Mouse (Mus musculus): Measurements from ENCODE around the gene Zfp189. TPM values are rescaled to one million over a fixed set of nuclear protein-coding genes. Genes with fewer than 3 reads are reported as not detected.
"Not testable (repeated sequence)": the region's sequence is repeated elsewhere in the genome, so short reads cannot be mapped to it uniquely, and the experiment has no call there.

Zfp189 gene
- polyA plus RNA-seq, 1 experiment from 2014 or later, result 9.0 TPM

- DNase-seq (ENCODE audit: low spot score) (no peak), ATAC-seq (replicated peaks; ENCODE audit: low FRiP score, low read depth) (no peak)
- no peak overlapping the region for H3K4me2 ChIP-seq (ENCODE audit: low read length)
- no peaks in the 10 kb centered on the region for H3K9me3 ChIP-seq (replicated peaks; ENCODE audit: low read length)
- peaks cover 25% of the 10 kb centered on the region for H3K36me3 ChIP-seq (ENCODE audit: insufficient read depth, low read length)
- H3K4me3 ChIP-seq (replicated peaks; ENCODE audit: low read depth, low read length), result no peak overlapping the region
- H3K27ac ChIP-seq, result no peak overlapping the region
- H3K4me1 ChIP-seq (replicated peaks; ENCODE audit: insufficient read depth, low read length), result no peaks in the 10 kb centered on the region
- no peak overlapping the region for H3K9ac ChIP-seq (ENCODE audit: low read depth, low read length)
- no peak for TF ChIP-seq CTCF (IDR thresholded peaks at IDR 0.05; ENCODE audit: low read depth)
- no peaks in the 10 kb centered on the region for H3K27me3 ChIP-seq (ENCODE audit: insufficient read depth, low read length)
- 77% methylated on average over 2 of the region's 2 CpGs for WGBS
Measured at GRCm38 (mm10) chr4:49509183-49509582, 11.8 kb upstream of the Zfp189 start.

DNA sequence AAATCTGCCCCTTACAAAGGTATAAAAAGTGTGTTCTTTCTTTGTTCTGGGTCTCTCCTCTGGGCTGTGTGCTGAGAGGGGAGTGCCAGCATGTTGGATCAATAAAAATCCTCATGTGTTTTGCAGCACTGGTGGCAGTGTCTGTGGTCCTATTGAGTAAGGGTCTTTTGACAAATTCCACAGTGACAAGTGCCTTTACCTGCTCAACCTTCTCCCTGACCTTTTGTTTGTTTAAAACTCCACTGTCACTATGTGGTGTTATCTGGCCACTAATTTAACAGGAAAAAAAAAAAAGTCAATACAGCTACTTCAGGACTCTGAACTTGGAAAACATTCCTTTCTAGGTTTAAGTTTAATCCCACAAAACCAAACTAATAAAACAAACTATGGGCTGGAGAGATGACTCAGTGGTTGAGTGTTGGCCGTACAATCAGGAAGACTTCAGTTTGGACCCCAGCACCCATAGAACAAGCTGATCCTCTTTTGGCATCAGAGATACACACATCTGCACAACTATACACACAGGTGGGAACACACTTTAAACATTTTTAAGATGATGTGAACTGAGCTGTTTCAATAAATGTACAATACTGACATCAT is 10.6 kb upstream of the Zfp189 start:
- H3K9ac ChIP-seq (ENCODE audit: low read depth, low read length); H3K27me3 ChIP-seq (ENCODE audit: insufficient read depth, low read length); ATAC-seq (replicated peaks; ENCODE audit: low FRiP score, low read depth); H3K4me2 ChIP-seq (ENCODE audit: low read length); H3K27ac ChIP-seq; DNase-seq (ENCODE audit: low spot score); H3K9me3 ChIP-seq (replicated peaks; ENCODE audit: low read length); H3K4me3 ChIP-seq (replicated peaks; ENCODE audit: low read depth, low read length); H3K4me1 ChIP-seq (replicated peaks; ENCODE audit: insufficient read depth, low read length): not testable (repeated sequence)
- WGBS, result 72% methylated on average over 1 of the region's 1 CpGs
- H3K36me3 ChIP-seq (ENCODE audit: insufficient read depth, low read length), result peaks cover 25% of the 10 kb centered on the region

- Histone ChIP-seq H3K36me3 (ENCODE audit: insufficient read depth, low read length) (peaks cover 25% of the 10 kb centered on the region), H3K9me3 (replicated peaks; ENCODE audit: low read length) (no peaks in the 10 kb centered on the region), H3K9ac (ENCODE audit: low read depth, low read length) (no peak overlapping the region), H3K27ac (no peak overlapping the region), H3K4me3 (replicated peaks; ENCODE audit: low read depth, low read length) (no peak overlapping the region), H3K4me1 (replicated peaks; ENCODE audit: insufficient read depth, low read length) (no peaks in the 10 kb centered on the region), H3K4me2 (ENCODE audit: low read length) (no peak overlapping the region), H3K27me3 (ENCODE audit: insufficient read depth, low read length) (no peaks in the 10 kb centered on the region)
- DNase-seq (ENCODE audit: low spot score) (no peak), ATAC-seq (replicated peaks; ENCODE audit: low FRiP score, low read depth) (no peak)
- TF ChIP-seq CTCF (IDR thresholded peaks at IDR 0.05; ENCODE audit: low read depth), result no peak
- 89% methylated on average over 4 of the region's 4 CpGs for WGBS
Measured at GRCm38 (mm10) chr4:49512636-49513035, 8.3 kb upstream of the Zfp189 start.

GRCm38 (mm10) chr4:49514441-49514840 is 6.5 kb upstream of the Zfp189 start:
- Histone ChIP-seq H3K9ac (ENCODE audit: low read depth, low read length) (no peak overlapping the region), H3K4me2 (ENCODE audit: low read length) (no peak overlapping the region), H3K9me3 (replicated peaks; ENCODE audit: low read length) (no peaks in the 10 kb centered on the region), H3K27ac (no peak overlapping the region), H3K4me1 (replicated peaks; ENCODE audit: insufficient read depth, low read length) (0 out of 2 replicates have a peak, but pooled peaks cover 3% of the 10 kb centered on the region), H3K36me3 (ENCODE audit: insufficient read depth, low read length) (peaks cover 25% of the 10 kb centered on the region), H3K27me3 (ENCODE audit: insufficient read depth, low read length) (no peaks in the 10 kb centered on the region), H3K4me3 (replicated peaks; ENCODE audit: low read depth, low read length) (no peak overlapping the region)
- 95% methylated on average over 6 of the region's 6 CpGs for WGBS
- ATAC-seq (replicated peaks; ENCODE audit: low FRiP score, low read depth), result no peak
- DNase-seq (ENCODE audit: low spot score), result no peak
- TF ChIP-seq CTCF (IDR thresholded peaks at IDR 0.05; ENCODE audit: low read depth), result no peak

GRCm38 (mm10) chr4:49519476-49519875 is 1.5 kb upstream of the Zfp189 start:
- peak; percentile 14 for DNase-seq (ENCODE audit: low spot score)
- no peak overlapping the region for H3K9ac ChIP-seq (ENCODE audit: low read depth, low read length)
- TF ChIP-seq CTCF (IDR thresholded peaks at IDR 0.05; ENCODE audit: low read depth), result peak; percentile 39; the same call in 1 of the 2 replicates
- peaks cover 3% of the 10 kb centered on the region; the same call in 1 of the 2 replicates for H3K4me1 ChIP-seq (replicated peaks; ENCODE audit: insufficient read depth, low read length)
- no peak overlapping the region for H3K4me3 ChIP-seq (replicated peaks; ENCODE audit: low read depth, low read length)
- H3K27me3 ChIP-seq (ENCODE audit: insufficient read depth, low read length), result no peaks in the 10 kb centered on the region
- WGBS, result 78% methylated on average over 5 of the region's 5 CpGs
- H3K27ac ChIP-seq, result no peak overlapping the region
- 0 out of 2 replicates have a peak, but pooled peaks cover 3% of the 10 kb centered on the region for H3K36me3 ChIP-seq (ENCODE audit: insufficient read depth, low read length)
- ATAC-seq (replicated peaks; ENCODE audit: low FRiP score, low read depth), result no peak
- peak overlapping the region; percentile 45; the same call in 1 of the 2 replicates for H3K4me2 ChIP-seq (ENCODE audit: low read length)
- H3K9me3 ChIP-seq (replicated peaks; ENCODE audit: low read length), result no peaks in the 10 kb centered on the region

DNA sequence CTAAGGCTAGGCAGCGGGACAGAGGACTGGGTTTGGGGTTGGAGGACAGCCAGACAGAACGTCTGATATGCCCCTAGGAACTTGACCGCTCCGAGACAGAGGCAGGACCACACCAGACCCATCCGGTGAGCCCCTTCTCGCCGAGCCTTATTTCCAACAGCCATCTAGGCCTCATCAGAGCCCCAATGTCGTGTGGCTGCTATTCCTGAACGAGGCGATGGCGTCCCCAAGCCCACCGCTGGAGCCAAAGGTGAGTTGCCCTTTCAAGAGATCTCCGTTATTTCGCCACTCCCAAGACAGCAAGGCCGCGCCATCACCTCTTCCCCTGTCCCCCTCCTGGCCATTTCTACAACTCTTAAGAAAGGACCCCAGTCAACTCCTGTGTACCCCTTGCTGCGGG is 370 bp downstream of the Zfp189 start:
- WGBS, result under 1% methylated on average over 17 of the region's 17 CpGs
- ATAC-seq (replicated peaks; ENCODE audit: low FRiP score, low read depth), result peak; percentile 34
- Histone ChIP-seq H3K9ac (ENCODE audit: low read depth, low read length) (peak overlapping the region; percentile 71), H3K4me2 (ENCODE audit: low read length) (peak overlapping the region; percentile 76), H3K4me3 (replicated peaks; ENCODE audit: low read depth, low read length) (peak overlapping the region; percentile 71), H3K9me3 (replicated peaks; ENCODE audit: low read length) (no peaks in the 10 kb centered on the region), H3K27me3 (ENCODE audit: insufficient read depth, low read length) (no peaks in the 10 kb centered on the region), H3K4me1 (replicated peaks; ENCODE audit: insufficient read depth, low read length) (peaks cover 3% of the 10 kb centered on the region; the same call in 1 of the 2 replicates), H3K36me3 (ENCODE audit: insufficient read depth, low read length) (0 out of 2 replicates have a peak, but pooled peaks cover 3% of the 10 kb centered on the region), H3K27ac (peak overlapping the region; percentile 47; the same call in 1 of the 2 replicates)
- 0 out of 2 replicates have a peak, but pooled peaks have one; percentile 13 for TF ChIP-seq CTCF (IDR thresholded peaks at IDR 0.05; ENCODE audit: low read depth)
- peak; percentile 38 for DNase-seq (ENCODE audit: low spot score)
